Mouse (Mus musculus): ENCODE data around the gene Gmeb1. TPM values are rescaled to one million over a fixed set of nuclear protein-coding genes. Genes with fewer than 3 reads are reported as not detected.
A peak's percentile ranks its signal among the peaks of the same experiment; 100 is the strongest.

Gene Gmeb1
- total and polyA plus RNA-seq, 2 experiments from 2014 or later, result 7.6 to 16.4 TPM

DNA sequence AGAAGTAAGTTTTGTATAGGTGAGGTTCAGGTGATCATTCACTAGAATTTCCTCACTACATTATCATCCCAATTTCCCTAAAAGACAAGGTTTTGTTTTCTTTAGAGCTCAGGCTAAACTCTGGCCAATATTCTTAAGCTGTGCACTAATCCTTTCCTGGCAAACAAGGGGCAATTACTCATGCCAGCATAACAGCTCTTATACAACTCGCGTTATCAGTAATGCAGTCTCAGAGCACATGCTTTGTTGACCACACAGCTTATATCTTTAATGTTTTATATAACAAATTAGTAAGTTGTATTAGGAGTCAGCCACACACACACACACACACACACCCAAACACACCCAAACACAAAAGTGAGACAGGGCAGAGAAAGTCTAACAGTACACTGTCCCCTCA is 51.1 kb downstream of the Gmeb1 start:
- Histone ChIP-seq H3K27ac (ENCODE audit: low read depth) (peak overlapping the region; percentile 40; the same call in 1 of the 2 replicates), H3K4me1 (ENCODE audit: control insufficient read depth, insufficient read depth) (peaks cover 13% of the 10 kb centered on the region), H3K9me3 (replicated peaks; ENCODE audit: control insufficient read depth, low read length) (no peaks in the 10 kb centered on the region), H3K27me3 (ENCODE audit: control insufficient read depth, insufficient read depth, low read length) (no peaks in the 10 kb centered on the region), H3K9ac (replicated peaks; ENCODE audit: low read depth, low read length) (peak overlapping the region; percentile 98; the same call in 1 of the 2 replicates), H3K4me2 (ENCODE audit: low read depth, low read length) (peak overlapping the region; percentile 90), H3K36me3 (replicated peaks; ENCODE audit: control insufficient read depth, insufficient read depth, low read length) (peaks cover 30% of the 10 kb centered on the region), H3K4me3 (ENCODE audit: low read depth, low read length) (peak overlapping the region; percentile 88)
- DNase-seq (ENCODE audit: low spot score) (no peak), ATAC-seq (ENCODE audit: insufficient read depth, low read depth) (no peak)
- 16% methylated on average over 2 of the region's 2 CpGs for WGBS
- no peak for TF ChIP-seq EP300 (IDR thresholded peaks at IDR 0.05; ENCODE audit: low read depth)
- no peak for TF ChIP-seq CTCF (IDR thresholded peaks at IDR 0.05; ENCODE audit: low read depth)

DNA sequence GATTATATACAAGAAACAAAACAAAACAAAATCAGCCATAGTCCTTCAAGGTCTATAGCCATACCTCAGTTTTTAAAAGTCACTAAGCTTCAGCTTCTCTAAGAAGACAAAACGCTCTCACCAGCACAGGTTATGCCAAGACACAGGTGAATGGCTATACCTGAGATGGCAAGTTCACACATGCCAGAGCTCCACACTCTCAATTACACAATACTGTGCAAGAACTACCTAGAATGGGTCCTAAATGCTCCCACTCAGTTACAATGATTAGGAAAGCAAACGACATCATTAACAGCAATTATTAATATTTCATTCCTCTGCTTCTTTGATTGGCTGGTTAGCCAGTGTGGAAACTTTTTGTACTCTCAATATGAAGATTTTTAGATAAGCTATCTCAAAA is 52.1 kb downstream of the Gmeb1 start:
- ATAC-seq (ENCODE audit: insufficient read depth, low read depth), result no peak

DNA sequence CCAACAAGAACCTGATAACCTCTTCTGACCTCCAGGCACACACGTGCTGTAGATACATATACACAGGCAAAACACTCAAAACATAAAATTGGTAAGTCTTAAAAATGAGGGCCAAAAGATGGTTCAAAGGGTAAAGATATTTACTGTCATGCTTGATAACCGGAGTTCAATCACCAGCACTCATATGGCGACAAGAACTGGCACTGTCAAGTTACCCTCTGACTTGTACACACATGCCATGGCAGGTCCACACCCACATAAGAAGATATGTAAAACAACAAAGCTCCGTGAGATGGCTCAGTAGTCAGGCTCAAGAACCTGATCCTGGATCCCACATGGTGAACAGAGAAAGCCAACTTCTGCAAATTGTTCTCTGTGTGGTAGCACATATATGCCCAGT is 54.1 kb downstream of the Gmeb1 start:
- Histone ChIP-seq H3K9me3 (replicated peaks; ENCODE audit: control insufficient read depth, low read length) (no peaks in the 10 kb centered on the region), H3K27ac (ENCODE audit: low read depth) (no peak overlapping the region), H3K4me3 (ENCODE audit: low read depth, low read length) (no peak overlapping the region), H3K4me2 (ENCODE audit: low read depth, low read length) (no peak overlapping the region), H3K36me3 (replicated peaks; ENCODE audit: control insufficient read depth, insufficient read depth, low read length) (peaks cover 60% of the 10 kb centered on the region), H3K4me1 (ENCODE audit: control insufficient read depth, insufficient read depth) (peaks cover 10% of the 10 kb centered on the region), H3K27me3 (ENCODE audit: control insufficient read depth, insufficient read depth, low read length) (no peaks in the 10 kb centered on the region), H3K9ac (replicated peaks; ENCODE audit: low read depth, low read length) (no peak overlapping the region)
- ATAC-seq (ENCODE audit: insufficient read depth, low read depth) (no peak), DNase-seq (ENCODE audit: low spot score) (no peak)
- 71% methylated on average over 4 of the region's 4 CpGs for WGBS
- TF ChIP-seq EP300 (IDR thresholded peaks at IDR 0.05; ENCODE audit: low read depth) (no peak), CTCF (IDR thresholded peaks at IDR 0.05; ENCODE audit: low read depth) (no peak)

More for the DNA sequence above, 52.1 kb downstream of the Gmeb1 start:
- H3K9ac ChIP-seq (replicated peaks; ENCODE audit: low read depth, low read length), result no peak overlapping the region
- peaks cover 13% of the 10 kb centered on the region for H3K4me1 ChIP-seq (ENCODE audit: control insufficient read depth, insufficient read depth)
- peaks cover 40% of the 10 kb centered on the region for H3K36me3 ChIP-seq (replicated peaks; ENCODE audit: control insufficient read depth, insufficient read depth, low read length)
- no peak for DNase-seq (ENCODE audit: low spot score)
- H3K4me3 ChIP-seq (ENCODE audit: low read depth, low read length), result no peak overlapping the region
- H3K27me3 ChIP-seq (ENCODE audit: control insufficient read depth, insufficient read depth, low read length), result no peaks in the 10 kb centered on the region
- 77% methylated on average over 2 of the region's 2 CpGs for WGBS
- no peak overlapping the region for H3K27ac ChIP-seq (ENCODE audit: low read depth)
- no peak overlapping the region for H3K4me2 ChIP-seq (ENCODE audit: low read depth, low read length)
- TF ChIP-seq CTCF (IDR thresholded peaks at IDR 0.05; ENCODE audit: low read depth) (no peak), EP300 (IDR thresholded peaks at IDR 0.05; ENCODE audit: low read depth) (no peak)
- no peaks in the 10 kb centered on the region for H3K9me3 ChIP-seq (replicated peaks; ENCODE audit: control insufficient read depth, low read length)

DNA sequence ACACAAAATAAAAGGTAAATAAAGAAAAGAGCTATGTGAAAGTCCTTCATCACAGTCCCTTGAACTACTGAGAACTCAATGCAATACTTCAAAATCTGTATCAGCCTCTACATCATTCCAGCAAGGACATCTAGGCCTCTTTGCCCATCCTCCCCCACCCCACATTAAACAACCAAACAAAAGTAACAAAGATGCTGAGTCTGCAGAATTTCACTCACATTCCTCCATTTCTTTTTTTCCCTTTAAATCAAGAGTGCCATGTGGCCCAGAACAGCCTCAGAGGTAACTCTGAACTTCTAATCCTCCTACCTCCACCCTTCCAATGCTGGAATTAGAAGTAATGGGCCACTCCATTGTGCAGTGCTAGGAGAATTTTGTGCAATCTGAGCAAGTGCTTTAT is 62.6 kb downstream of the Gmeb1 start:
- no peak overlapping the region for H3K4me2 ChIP-seq (ENCODE audit: low read depth, low read length)
- DNase-seq (ENCODE audit: low spot score) (no peak), ATAC-seq (ENCODE audit: insufficient read depth, low read depth) (no peak)
- H3K9ac ChIP-seq (replicated peaks; ENCODE audit: low read depth, low read length), result no peak overlapping the region
- peaks cover 3% of the 10 kb centered on the region for H3K4me1 ChIP-seq (ENCODE audit: control insufficient read depth, insufficient read depth)
- TF ChIP-seq EP300 (IDR thresholded peaks at IDR 0.05; ENCODE audit: low read depth), result no peak
- H3K4me3 ChIP-seq (ENCODE audit: low read depth, low read length), result no peak overlapping the region
- H3K9me3 ChIP-seq (replicated peaks; ENCODE audit: control insufficient read depth, low read length), result no peaks in the 10 kb centered on the region
- H3K27me3 ChIP-seq (ENCODE audit: control insufficient read depth, insufficient read depth, low read length), result no peaks in the 10 kb centered on the region
- H3K36me3 ChIP-seq (replicated peaks; ENCODE audit: control insufficient read depth, insufficient read depth, low read length), result peaks cover 26% of the 10 kb centered on the region; the same call in 1 of the 2 replicates
- H3K27ac ChIP-seq (ENCODE audit: low read depth), result 0 out of 2 replicates have a peak overlapping the region, but pooled peaks have one; percentile 11

DNA sequence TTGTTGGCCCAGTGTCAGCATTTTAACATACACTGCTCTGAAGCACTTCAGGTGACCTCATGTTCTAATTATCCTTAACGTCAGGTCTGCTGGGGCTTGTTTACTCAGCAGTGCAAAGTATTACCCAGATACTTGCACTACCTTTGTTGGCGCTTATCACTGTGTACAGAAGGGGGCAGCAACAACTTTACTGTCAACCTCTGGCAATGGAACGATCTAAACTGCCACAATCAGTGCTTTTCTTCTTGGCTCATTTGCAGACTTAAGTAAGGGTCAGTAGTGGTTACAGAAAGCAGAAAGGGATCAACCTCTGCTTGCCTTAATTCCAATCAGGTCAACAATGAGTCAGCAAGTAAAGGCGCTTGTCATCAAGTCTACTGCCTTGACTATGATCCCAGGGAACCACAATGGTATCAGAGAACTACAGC is 63.1 kb downstream of the Gmeb1 start:
- H3K9me3 ChIP-seq (replicated peaks; ENCODE audit: control insufficient read depth, low read length), result no peaks in the 10 kb centered on the region
- WGBS, result 36% methylated on average over 4 of the region's 4 CpGs
- peaks cover 3% of the 10 kb centered on the region for H3K4me1 ChIP-seq (ENCODE audit: control insufficient read depth, insufficient read depth)
- DNase-seq (ENCODE audit: low spot score) (no peak), ATAC-seq (ENCODE audit: insufficient read depth, low read depth) (no peak; the same call in 1 of the 2 replicates)
- TF ChIP-seq CTCF (IDR thresholded peaks at IDR 0.05; ENCODE audit: low read depth) (peak; percentile 53), EP300 (IDR thresholded peaks at IDR 0.05; ENCODE audit: low read depth) (no peak)
- H3K27ac ChIP-seq (ENCODE audit: low read depth), result 0 out of 2 replicates have a peak overlapping the region, but pooled peaks have one; percentile 11
- no peak overlapping the region for H3K4me3 ChIP-seq (ENCODE audit: low read depth, low read length)
- no peak overlapping the region for H3K4me2 ChIP-seq (ENCODE audit: low read depth, low read length)
- no peaks in the 10 kb centered on the region for H3K27me3 ChIP-seq (ENCODE audit: control insufficient read depth, insufficient read depth, low read length)
- peaks cover 22% of the 10 kb centered on the region; the same call in 1 of the 2 replicates for H3K36me3 ChIP-seq (replicated peaks; ENCODE audit: control insufficient read depth, insufficient read depth, low read length)
- H3K9ac ChIP-seq (replicated peaks; ENCODE audit: low read depth, low read length), result no peak overlapping the region

DNA sequence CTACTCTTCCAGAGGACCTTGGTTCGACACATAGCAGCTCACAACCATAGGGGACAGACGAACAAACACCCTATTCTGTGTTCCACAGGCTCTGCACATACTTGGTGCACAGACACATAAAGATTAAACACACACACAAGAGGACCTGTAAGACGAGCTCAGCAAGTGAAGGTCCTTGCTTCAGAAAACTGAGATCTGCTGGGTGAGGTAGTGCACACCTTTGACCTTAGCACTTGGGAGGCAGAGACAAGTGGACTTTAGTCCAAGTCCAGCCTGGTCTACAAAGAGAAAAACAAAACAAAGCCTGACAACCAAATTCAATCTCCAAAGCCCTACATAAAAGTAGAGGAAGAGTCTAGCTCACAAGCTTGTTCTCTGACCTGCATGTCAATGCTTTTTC is 66.4 kb downstream of the Gmeb1 start:
- peaks cover 19% of the 10 kb centered on the region for H3K36me3 ChIP-seq (replicated peaks; ENCODE audit: control insufficient read depth, insufficient read depth, low read length)

More for the DNA sequence above, 66.4 kb downstream of the Gmeb1 start:
- Histone ChIP-seq H3K4me1 (ENCODE audit: control insufficient read depth, insufficient read depth) (peaks cover 3% of the 10 kb centered on the region), H3K4me2 (ENCODE audit: low read depth, low read length) (no peak overlapping the region), H3K27ac (ENCODE audit: low read depth) (no peak overlapping the region), H3K9ac (replicated peaks; ENCODE audit: low read depth, low read length) (no peak overlapping the region), H3K9me3 (replicated peaks; ENCODE audit: control insufficient read depth, low read length) (no peaks in the 10 kb centered on the region), H3K4me3 (ENCODE audit: low read depth, low read length) (no peak overlapping the region), H3K27me3 (ENCODE audit: control insufficient read depth, insufficient read depth, low read length) (no peaks in the 10 kb centered on the region)
- 80% methylated on average over 3 of the region's 3 CpGs for WGBS
- TF ChIP-seq CTCF (IDR thresholded peaks at IDR 0.05; ENCODE audit: low read depth), result no peak
- TF ChIP-seq EP300 (IDR thresholded peaks at IDR 0.05; ENCODE audit: low read depth), result no peak
- no peak for ATAC-seq (ENCODE audit: insufficient read depth, low read depth)
- DNase-seq (ENCODE audit: low spot score), result no peak
